Mouse (Mus musculus) ES-E14 (cell line): Measurements from ENCODE around the gene Unc5cl. TPM values are rescaled to one million over a fixed set of nuclear protein-coding genes. Genes with fewer than 3 reads are reported as not detected.

ENCODE experiments used
- DNase-seq: peaks from one replicate; pipeline ENCODE4 v3.0.0-alpha.2; 2013; ENCODE audit warnings: low read depth, low spot score
- H3K27ac ChIP-seq: 2 replicates; pipeline ENCODE4 v1.5.1; 2012; ENCODE audit warnings: low read depth, mild to moderate bottlenecking, low read length, moderate library complexity, mixed read lengths; ENCODE audit not compliant: poor library complexity, insufficient read depth, severe bottlenecking
- H3K36me3 ChIP-seq: 2 replicates; pipeline ENCODE4 v1.6.1; 2012; ENCODE audit warnings: mild to moderate bottlenecking, low read length, moderate library complexity, mixed read lengths; ENCODE audit not compliant: control insufficient read depth, poor library complexity, insufficient read depth, severe bottlenecking
- H3K4me1 ChIP-seq, 2 experiments: fragments of 150-350 bp in 1 of 2; sonication (generic) in 1 of 2; 2 replicates each; pipeline ENCODE4 v1.6.1; 2012; ENCODE audit warnings: low read length in 2 of 2, mild to moderate bottlenecking in 1 of 2, mixed read lengths in 1 of 2; ENCODE audit not compliant: control insufficient read depth in 2 of 2, insufficient read depth in 2 of 2, poor library complexity in 1 of 2
- H3K4me3 ChIP-seq, 2 experiments: fragments of 150-350 bp in 1 of 2; sonication (generic) in 1 of 2; 2 replicates each; pipeline ENCODE4 v1.5.1; 2012; ENCODE audit warnings: low read length in 2 of 2, low read depth in 1 of 2, mild to moderate bottlenecking in 1 of 2, mixed read lengths in 1 of 2; ENCODE audit not compliant: insufficient read depth in 1 of 2, poor library complexity in 1 of 2, severe bottlenecking in 1 of 2
- H3K9ac ChIP-seq: 2 replicates; pipeline ENCODE4 v1.6.1; 2012; ENCODE audit warnings: low read depth, mild to moderate bottlenecking, low read length, mixed read lengths; ENCODE audit not compliant: poor library complexity, insufficient read depth, severe bottlenecking
- H3K9me3 ChIP-seq: fragments of 150-350 bp; sonication (generic); 2 replicates; pipeline ENCODE4 v1.6.1; 2012; ENCODE audit warnings: low read depth, mild to moderate bottlenecking, low read length; ENCODE audit not compliant: control insufficient read depth, insufficient read depth
- CHD2 ChIP-seq: IDR thresholded peaks from 2 replicates; pipeline ENCODE4 v1.6.1; 2014; ENCODE audit warnings: mild to moderate bottlenecking, low read depth, low read length, inconsistent platforms
- HCFC1 ChIP-seq: IDR thresholded peaks from 2 replicates; pipeline ENCODE4 v1.6.1; 2012; ENCODE audit warnings: low read length, inconsistent platforms, borderline replicate concordance; ENCODE audit not compliant: insufficient read depth
- MAFK ChIP-seq: IDR thresholded peaks from 2 replicates; pipeline ENCODE4 v1.6.1; 2014; ENCODE audit warnings: mild to moderate bottlenecking, low read depth, low read length, inconsistent platforms; ENCODE audit not compliant: insufficient read depth
- ZC3H11A ChIP-seq: IDR thresholded peaks from 2 replicates; pipeline ENCODE4 v1.6.1; 2012; ENCODE audit warnings: low read depth, mild to moderate bottlenecking, inconsistent platforms, low read length, borderline replicate concordance
- ZNF384 ChIP-seq: IDR thresholded peaks from 2 replicates; pipeline ENCODE4 v1.6.1; 2012; ENCODE audit warnings: low read depth, low read length, inconsistent platforms
- in situ Hi-C, 2 experiments: fragments of 600-800 bp; cut with MboI; formaldehyde crosslinking; loops; one replicate each; pipeline ENCODE4 v1.15.1; 2025; ENCODE audit warnings: low sequenced_read_pairs in 2 of 2, inconsistent platforms in 1 of 2; ENCODE audit not compliant: unreplicated experiment in 2 of 2
- total RNA-seq: library from RNA; depleted of rRNA; stranded (reverse); fragments of 300-350 nt; gene quantifications from 2 replicates; pipeline ENCODE4 v1.2.3, GENCODE M21; 2012

The Unc5cl gene
- total RNA-seq, 1 experiment, result 1.2 TPM

DNA sequence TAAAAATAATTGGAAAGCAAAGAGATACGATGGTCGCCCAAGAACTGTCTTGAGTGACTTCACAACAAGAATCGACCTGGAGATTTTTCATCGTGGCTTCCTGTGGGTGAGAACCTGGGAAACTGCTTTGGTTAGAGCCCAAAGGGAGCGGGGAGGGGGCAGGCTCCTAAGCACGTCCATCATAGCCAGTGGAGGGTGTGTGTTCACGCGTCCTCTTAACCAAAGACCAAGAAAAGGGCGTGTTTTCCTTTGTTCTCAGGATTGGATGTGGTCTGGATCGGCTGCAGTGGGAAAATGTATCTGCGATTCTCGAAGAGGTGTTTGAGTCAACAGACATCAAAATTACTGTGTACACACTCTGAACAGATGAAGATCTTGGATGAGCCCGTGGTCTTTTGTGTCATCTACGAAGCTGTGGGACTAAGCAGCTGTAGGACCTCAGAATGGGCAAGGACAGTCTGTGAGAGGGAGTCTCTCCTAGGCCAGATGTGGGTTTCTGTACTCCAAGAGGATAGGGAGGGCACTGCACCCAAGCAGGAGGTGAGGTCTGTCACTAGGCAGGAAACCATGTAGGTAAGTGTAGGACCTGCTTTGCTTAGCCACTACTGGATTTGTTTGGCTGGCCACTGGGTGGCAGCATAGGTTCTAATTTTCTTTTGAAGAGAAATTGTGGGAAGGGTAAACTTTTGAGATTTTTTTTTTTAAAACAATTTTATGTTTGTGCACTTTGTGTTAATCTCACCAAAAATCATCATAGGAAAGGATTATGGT, 38.1 kb upstream of the Unc5cl start:
- Histone ChIP-seq H3K9ac (no peak overlapping the region), H3K9me3 (no peaks in the 10 kb centered on the region), H3K4me1 (no peaks in the 10 kb centered on the region), H3K4me3 (no peak overlapping the region), H3K27ac (no peak overlapping the region), H3K36me3 (peaks cover 39% of the 10 kb centered on the region)
- no peak for TF ChIP-seq MAFK
- TF ChIP-seq CHD2, result no peak
- 0 out of 2 replicates have a peak, but pooled peaks have one; percentile 6 for TF ChIP-seq ZNF384
- TF ChIP-seq HCFC1, result no peak
- TF ChIP-seq ZC3H11A, result peak; percentile 36; the same call in 1 of the 2 replicates
- in situ Hi-C loops, result no loop called here
- DNase-seq, result no peak

DNA sequence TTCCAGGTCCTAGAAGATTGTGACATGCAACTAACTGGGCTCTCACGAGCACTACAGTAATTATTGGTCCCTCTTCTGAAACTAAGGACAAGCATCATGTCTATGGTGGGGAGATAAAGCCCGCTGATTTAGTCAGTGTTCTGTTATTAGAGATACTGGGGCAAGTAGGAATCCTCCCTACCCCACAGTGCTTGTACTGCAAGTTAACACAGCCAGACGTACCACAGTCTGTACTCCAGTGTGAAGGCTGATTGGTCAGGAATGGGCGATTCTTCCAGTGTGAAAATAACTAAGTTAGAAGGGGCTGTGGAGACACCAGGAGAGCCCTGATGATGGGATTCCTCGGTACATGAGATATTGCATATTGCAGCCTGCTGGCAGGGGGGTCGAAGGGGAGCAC, 37.2 kb upstream of the Unc5cl start:
- no peak overlapping the region for H3K27ac ChIP-seq

DNA sequence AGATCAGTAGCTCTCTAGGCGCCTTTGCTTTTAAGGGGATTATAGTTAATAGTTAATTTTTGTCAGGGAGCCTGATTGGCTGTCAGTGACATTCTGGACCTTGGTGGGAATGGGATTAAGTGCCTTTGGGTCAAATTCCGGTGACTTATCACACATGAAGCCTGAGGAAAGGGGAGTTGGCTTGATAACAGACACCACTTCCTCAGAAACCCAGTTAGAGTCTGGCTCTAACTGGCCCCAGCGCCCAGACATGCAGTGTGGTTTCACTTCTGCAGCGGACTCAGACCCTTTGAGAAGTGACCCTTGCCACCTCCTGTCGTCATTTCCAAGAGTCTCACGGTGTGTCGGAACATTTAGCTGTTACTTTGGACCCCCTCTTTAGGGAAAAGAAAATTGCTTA, 36.5 kb upstream of the Unc5cl start:
- in situ Hi-C loops, result no loop called here

More for the DNA sequence above, 37.2 kb upstream of the Unc5cl start:
- H3K9me3 ChIP-seq, result no peaks in the 10 kb centered on the region
- no peak for DNase-seq
- H3K36me3 ChIP-seq, result peaks cover 33% of the 10 kb centered on the region
- no peak overlapping the region for H3K9ac ChIP-seq
- TF ChIP-seq MAFK (no peak), HCFC1 (no peak), ZNF384 (no peak), CHD2 (no peak), ZC3H11A (no peak)
- H3K4me3 ChIP-seq, result no peak overlapping the region
- no peaks in the 10 kb centered on the region for H3K4me1 ChIP-seq
- in situ Hi-C loops, result no loop called here

DNA sequence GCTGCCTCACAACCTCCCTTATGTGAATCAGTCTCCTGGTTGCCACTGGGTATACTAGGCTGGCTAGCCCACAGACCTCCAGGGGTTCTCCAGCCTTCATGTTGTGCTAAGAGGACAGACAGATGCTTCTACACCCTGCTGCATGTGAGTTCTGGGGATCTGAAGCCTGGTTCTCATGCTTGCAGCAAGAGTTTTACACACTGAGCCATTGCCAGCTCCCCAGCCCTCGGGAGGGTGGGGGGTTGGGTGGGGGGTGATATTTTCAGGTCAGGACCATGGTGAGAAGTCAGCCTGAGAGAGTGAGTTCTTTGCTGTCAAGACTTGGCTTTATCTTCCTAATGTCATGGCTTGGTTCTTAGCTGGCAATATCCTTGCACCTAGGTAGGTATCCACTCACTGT, 35.9 kb upstream of the Unc5cl start:
- no peak overlapping the region for H3K27ac ChIP-seq
- H3K9ac ChIP-seq, result no peak overlapping the region
- DNase-seq, result no peak
- in situ Hi-C loops, result no loop called here
- H3K9me3 ChIP-seq, result no peaks in the 10 kb centered on the region
- H3K4me3 ChIP-seq, result no peak overlapping the region
- no peak for TF ChIP-seq MAFK
- no peak for TF ChIP-seq CHD2
- no peak for TF ChIP-seq ZNF384
- TF ChIP-seq ZC3H11A, result no peak
- TF ChIP-seq HCFC1, result no peak
- H3K36me3 ChIP-seq, result peaks cover 32% of the 10 kb centered on the region
- peaks cover 0 to 5% of the 10 kb centered on the region in 2 experiments; a peak in 2 of 4 replicates for H3K4me1 ChIP-seq

More for the DNA sequence above, 36.5 kb upstream of the Unc5cl start:
- Histone ChIP-seq H3K36me3 (peaks cover 32% of the 10 kb centered on the region), H3K9ac (no peak overlapping the region), H3K4me1 (peaks cover 0 to 2% of the 10 kb centered on the region in 2 experiments; a peak in 2 of 4 replicates), H3K9me3 (no peaks in the 10 kb centered on the region), H3K27ac (no peak overlapping the region), H3K4me3 (no peak overlapping the region)
- no peak for DNase-seq
- TF ChIP-seq ZC3H11A (no peak), CHD2 (no peak)
